Mouse (Mus musculus) forebrain, embryonic 11.5 days (tissue): Measurements from ENCODE around the gene Ptrh1. TPM values are rescaled to one million over a fixed set of nuclear protein-coding genes. Genes with fewer than 3 reads are reported as not detected.

Experiments used
- ATAC-seq: fragments of 200-750 bp; cut with Nextera tagmentation; replicated peaks from 2 replicates; pipeline ENCODE4 v1.8.0; 2017; ENCODE audit warnings: moderate TSS enrichment; ENCODE audit not compliant: low FRiP score
- DNase-seq: peaks from one replicate; pipeline ENCODE4 v3.0.0-alpha.2; 2017; ENCODE audit warnings: low spot score
- H3K27ac ChIP-seq: fragments of 300-500 bp; sonication (generic); 2 replicates; pipeline ENCODE4 v1.5.1; 2014; ENCODE audit warnings: low read depth, low read length
- H3K27me3 ChIP-seq: fragments of 300-500 bp; sonication (generic); 2 replicates; pipeline ENCODE4 v1.6.1; 2014; ENCODE audit warnings: mild to moderate bottlenecking, low read length, mixed read lengths; ENCODE audit not compliant: control insufficient read depth, insufficient read depth
- H3K36me3 ChIP-seq: fragments of 300-500 bp; sonication (generic); 2 replicates; pipeline ENCODE4 v1.6.1; 2014; ENCODE audit warnings: mild to moderate bottlenecking, low read length, moderate library complexity, mixed read lengths; ENCODE audit not compliant: control insufficient read depth, insufficient read depth
- H3K4me1 ChIP-seq: fragments of 300-500 bp; sonication (generic); replicated peaks from 2 replicates; pipeline ENCODE4 v1.6.1; 2014; ENCODE audit warnings: low read length, mixed read lengths; ENCODE audit not compliant: control insufficient read depth, insufficient read depth
- H3K4me2 ChIP-seq: fragments of 300-500 bp; sonication (generic); 2 replicates; pipeline ENCODE4 v1.6.1; 2014; ENCODE audit warnings: low read depth, mild to moderate bottlenecking, low read length, moderate library complexity, mixed read lengths; ENCODE audit not compliant: severe bottlenecking
- H3K4me3 ChIP-seq: fragments of 300-500 bp; sonication (generic); 2 replicates; pipeline ENCODE4 v1.5.1; 2014; ENCODE audit warnings: low read depth, low read length
- H3K9ac ChIP-seq: fragments of 300-500 bp; sonication (generic); 2 replicates; pipeline ENCODE4 v1.6.1; 2014; ENCODE audit warnings: low read length
- H3K9me3 ChIP-seq: fragments of 300-500 bp; sonication (generic); 2 replicates; pipeline ENCODE4 v1.6.1; 2016; ENCODE audit warnings: low read length, mixed read lengths; ENCODE audit not compliant: control insufficient read depth
- WGBS: fragments of 180-500 bp; shearing (Covaris S2); extraction: QIAGEN DNeasy Blood & Tissue Kit; methylation state at CpG from one replicate; pipeline ENCODE4 v1.1.7; 2014; 5-methylcytosine and 5-hydroxymethylcytosine counted together
- polyA plus RNA-seq: library from polyadenylated mRNA; unstranded; fragments of >200 nt; fragmentation: Nextera tagmentation; extraction: Ambion mirVana; gene quantifications from 2 replicates; pipeline ENCODE4 v1.2.1, GENCODE M21; 2014

Ptrh1 gene
- polyA plus RNA-seq, 1 experiment from 2014 or later = 3.3 TPM

DNA sequence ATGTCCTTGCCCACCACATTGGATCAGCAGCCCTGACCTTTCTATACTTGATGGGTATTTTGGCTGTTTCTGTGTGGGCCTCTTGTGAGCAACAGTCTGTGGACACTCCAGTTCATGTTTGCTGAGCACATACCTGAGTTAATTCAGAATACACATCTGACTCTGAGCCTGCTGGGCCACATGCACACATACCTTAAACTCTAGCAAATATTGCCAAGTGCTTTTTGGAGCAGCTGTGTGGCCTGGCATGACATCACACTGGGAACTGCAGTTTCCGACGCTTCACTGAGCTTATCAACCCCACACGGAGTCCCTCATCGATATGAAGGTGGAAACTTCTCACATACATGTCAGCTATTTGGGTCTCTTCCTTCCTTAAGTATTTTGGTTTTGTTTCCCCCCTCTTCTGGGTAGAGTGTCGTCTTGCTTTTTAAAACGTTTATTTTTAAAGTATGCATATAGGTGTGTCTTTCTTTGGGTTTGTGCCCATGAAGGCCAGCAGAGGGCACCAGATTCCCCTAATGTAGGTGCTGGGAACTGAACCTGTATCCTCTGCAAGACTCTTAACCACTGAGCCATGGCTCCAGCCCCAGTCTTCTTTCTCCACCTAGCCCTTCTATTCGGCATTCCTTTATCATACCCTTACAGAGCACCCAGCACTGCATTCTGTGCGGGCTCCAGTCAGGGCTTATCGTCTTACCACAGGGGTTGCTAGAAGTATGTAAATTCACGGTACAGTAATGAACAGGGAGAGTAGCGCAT is 45.6 kb downstream of the Ptrh1 start:
- WGBS = 69% methylated on average over 11 of the region's 11 CpGs

GRCm38 (mm10) chr2:32822643-32823042 is 47.1 kb downstream of the Ptrh1 start:
- DNase-seq (no peak), ATAC-seq (no peak)
- Histone ChIP-seq H3K36me3 (no peaks in the 10 kb centered on the region), H3K4me2 (no peak overlapping the region), H3K9me3 (no peaks in the 10 kb centered on the region), H3K4me1 (peaks cover 2% of the 10 kb centered on the region; the same call in 1 of the 2 replicates), H3K9ac (no peak overlapping the region), H3K27ac (no peak overlapping the region), H3K4me3 (no peak overlapping the region), H3K27me3 (no peaks in the 10 kb centered on the region)
- 84% methylated on average over 6 of the region's 6 CpGs for WGBS

More for the DNA sequence above, 45.6 kb downstream of the Ptrh1 start:
- H3K4me3 ChIP-seq = no peak overlapping the region
- H3K9ac ChIP-seq = no peak overlapping the region
- DNase-seq (no peak), ATAC-seq (no peak)
- H3K4me1 ChIP-seq = peaks cover 2% of the 10 kb centered on the region; the same call in 1 of the 2 replicates
- no peaks in the 10 kb centered on the region for H3K27me3 ChIP-seq
- H3K4me2 ChIP-seq = no peak overlapping the region
- no peak overlapping the region for H3K27ac ChIP-seq
- no peaks in the 10 kb centered on the region for H3K9me3 ChIP-seq
- no peaks in the 10 kb centered on the region for H3K36me3 ChIP-seq

GRCm38 (mm10) chr2:32823153-32823552 is 47.6 kb downstream of the Ptrh1 start:
- WGBS = 64% methylated on average over 11 of the region's 11 CpGs
- no peak overlapping the region for H3K4me2 ChIP-seq
- ATAC-seq (no peak), DNase-seq (no peak)
- H3K9me3 ChIP-seq = no peaks in the 10 kb centered on the region
- no peak overlapping the region for H3K27ac ChIP-seq
- H3K9ac ChIP-seq = no peak overlapping the region
- no peaks in the 10 kb centered on the region for H3K36me3 ChIP-seq
- H3K4me1 ChIP-seq = peaks cover 2% of the 10 kb centered on the region; the same call in 1 of the 2 replicates
- H3K27me3 ChIP-seq = no peaks in the 10 kb centered on the region
- no peak overlapping the region for H3K4me3 ChIP-seq

GRCm38 (mm10) chr2:32823579-32824154 is 48.1 kb downstream of the Ptrh1 start:
- Histone ChIP-seq H3K4me3 (no peak overlapping the region), H3K4me1 (peaks cover 2% of the 10 kb centered on the region; the same call in 1 of the 2 replicates), H3K9me3 (no peaks in the 10 kb centered on the region), H3K9ac (no peak overlapping the region), H3K36me3 (no peaks in the 10 kb centered on the region), H3K27ac (no peak overlapping the region; the same call in 1 of the 2 replicates), H3K27me3 (no peaks in the 10 kb centered on the region), H3K4me2 (no peak overlapping the region)
- WGBS = 76% methylated on average over 8 of the region's 8 CpGs
- no peak for ATAC-seq
- DNase-seq = no peak

DNA sequence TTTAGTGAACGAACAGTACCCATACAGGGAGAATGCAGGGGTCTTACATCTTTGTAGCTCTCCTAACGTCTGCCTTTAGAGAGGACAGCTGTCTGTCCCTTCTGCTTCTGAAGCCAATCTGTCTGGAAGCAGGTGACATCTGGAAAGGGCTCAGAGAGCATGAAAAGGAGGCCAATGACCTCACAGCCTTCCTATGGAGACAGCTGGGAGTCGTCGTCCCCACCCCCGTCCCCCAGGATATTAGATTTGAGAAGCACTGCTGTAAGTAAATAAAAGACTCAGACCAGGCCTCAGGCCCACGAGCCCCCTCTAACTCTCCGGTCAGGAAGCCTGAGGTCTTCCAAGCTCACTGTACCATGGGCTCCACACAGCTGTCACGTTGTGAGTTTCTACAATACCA is 48.6 kb downstream of the Ptrh1 start:
- Histone ChIP-seq H3K4me2 (no peak overlapping the region), H3K4me1 (peaks cover 2% of the 10 kb centered on the region; the same call in 1 of the 2 replicates), H3K36me3 (no peaks in the 10 kb centered on the region), H3K9me3 (no peaks in the 10 kb centered on the region), H3K27me3 (no peaks in the 10 kb centered on the region), H3K27ac (no peak overlapping the region; the same call in 1 of the 2 replicates), H3K9ac (no peak overlapping the region), H3K4me3 (no peak overlapping the region)
- DNase-seq (no peak), ATAC-seq (no peak)
- 40% methylated on average over 8 of the region's 8 CpGs for WGBS

- 90% methylated on average over 1 of the region's 1 CpGs for WGBS
- H3K9ac ChIP-seq = no peak overlapping the region
- H3K4me1 ChIP-seq = peaks cover 2% of the 10 kb centered on the region; the same call in 1 of the 2 replicates
- no peak for DNase-seq
- no peaks in the 10 kb centered on the region for H3K36me3 ChIP-seq
- no peak overlapping the region for H3K4me2 ChIP-seq
- ATAC-seq = no peak
- H3K27ac ChIP-seq = no peak overlapping the region
- H3K4me3 ChIP-seq = no peak overlapping the region
- no peaks in the 10 kb centered on the region for H3K27me3 ChIP-seq
- no peaks in the 10 kb centered on the region for H3K9me3 ChIP-seq
Measured at GRCm38 (mm10) chr2:32824778-32825177, 49.2 kb downstream of the Ptrh1 start.

GRCm38 (mm10) chr2:32825796-32826195 is 50.2 kb downstream of the Ptrh1 start:
- H3K4me1 ChIP-seq = peaks cover 2% of the 10 kb centered on the region; the same call in 1 of the 2 replicates
- ATAC-seq = no peak
- no peak overlapping the region for H3K27ac ChIP-seq
- H3K4me2 ChIP-seq = no peak overlapping the region
- no peak overlapping the region for H3K4me3 ChIP-seq
- no peak overlapping the region for H3K9ac ChIP-seq
- WGBS = 88% methylated on average over 6 of the region's 6 CpGs
- H3K36me3 ChIP-seq = no peaks in the 10 kb centered on the region
- no peak for DNase-seq
- H3K27me3 ChIP-seq = no peaks in the 10 kb centered on the region
- H3K9me3 ChIP-seq = no peaks in the 10 kb centered on the region
